Mouse (Mus musculus) olfactory bulb, adult 2 months (tissue): Measurements from ENCODE around the gene Tollip.

Source experiments
- CTCF ChIP-seq: fragments of 200-500 bp; IDR thresholded peaks from 2 replicates; pipeline ENCODE4 v1.5.1; 2012; ENCODE audit warnings: low read depth, mild to moderate bottlenecking, low read length, moderate library complexity; ENCODE audit not compliant: insufficient read depth
- POLR2A ChIP-seq: fragments of 200-500 bp; IDR thresholded peaks from 2 replicates; pipeline ENCODE4 v1.6.1; 2012; ENCODE audit warnings: mild to moderate bottlenecking, low read depth, low read length, moderate library complexity; ENCODE audit not compliant: insufficient read depth

- TF ChIP-seq CTCF (no peak), POLR2A (no peak)
Measured at GRCm38 (mm10) chr7:141838779-141839178, 79.5 kb downstream of the Tollip start, which contains the start of gene Muc5b.
